Mouse (Mus musculus): ENCODE results near the gene Dnajc1. TPM values are rescaled to one million over a fixed set of nuclear protein-coding genes. Genes with fewer than 3 reads are reported as not detected.

The Dnajc1 gene
- 28.7 and 30.8 TPM in 2 replicates for polyA plus RNA-seq (2014; fragmentation: Nextera tagmentation; extraction: Ambion mirVana)

GRCm38 (mm10) chr2:18392331-18393021 is at the start of gene Dnajc1:
Dnajc1 (minus strand) TSS chr2:18392830.
- DNase-seq (ENCODE audit: low spot score) (peak; percentile 97), ATAC-seq (replicated peaks; ENCODE audit: insufficient number of reproducible peaks, low FRiP score, low TSS enrichment, low read depth) (peak; percentile 100)
- peak within 1 kb of the TSS; percentile 87 for H3K4me3 ChIP-seq (ENCODE audit: low read depth, low read length)
- WGBS = under 1% methylated on average over 68 of the region's 69 CpGs
- no peaks in the 10 kb centered on the region for H3K27me3 ChIP-seq (ENCODE audit: control insufficient read depth, insufficient read depth, low read length)
- H3K9me3 ChIP-seq (replicated peaks; ENCODE audit: control insufficient read depth, low read length) = no peaks in the 10 kb centered on the region
- H3K36me3 ChIP-seq (replicated peaks; ENCODE audit: control insufficient read depth, insufficient read depth, low read depth, low read length) = no peaks in the 10 kb centered on the region
- H3K4me2 ChIP-seq (ENCODE audit: low read depth, low read length) = peak within 1 kb of the TSS; percentile 64
- peak within 1 kb of the TSS; percentile 85 for H3K9ac ChIP-seq (replicated peaks; ENCODE audit: low read length)
- H3K4me1 ChIP-seq (ENCODE audit: control insufficient read depth, insufficient read depth, low read length) = no peaks in the 10 kb centered on the region
- peak within 1 kb of the TSS; percentile 97 for H3K27ac ChIP-seq (replicated peaks; ENCODE audit: low read depth, low read length)

- H3K27me3 ChIP-seq (ENCODE audit: control insufficient read depth, insufficient read depth, low read length) = no peaks in the 10 kb centered on the region
- H3K4me2 ChIP-seq (ENCODE audit: low read depth, low read length) = no peak overlapping the region
- no peak overlapping the region for H3K27ac ChIP-seq (replicated peaks; ENCODE audit: low read depth, low read length)
- no peaks in the 10 kb centered on the region for H3K9me3 ChIP-seq (replicated peaks; ENCODE audit: control insufficient read depth, low read length)
- H3K9ac ChIP-seq (replicated peaks; ENCODE audit: low read length) = no peak overlapping the region
- ATAC-seq (replicated peaks; ENCODE audit: insufficient number of reproducible peaks, low FRiP score, low TSS enrichment, low read depth) = no peak
- H3K36me3 ChIP-seq (replicated peaks; ENCODE audit: control insufficient read depth, insufficient read depth, low read depth, low read length) = no peaks in the 10 kb centered on the region
- no peak overlapping the region for H3K4me3 ChIP-seq (ENCODE audit: low read depth, low read length)
- 39% methylated on average over 6 of the region's 6 CpGs for WGBS
- DNase-seq (ENCODE audit: low spot score) = peak; percentile 67
- H3K4me1 ChIP-seq (ENCODE audit: control insufficient read depth, insufficient read depth, low read length) = peaks cover 3% of the 10 kb centered on the region; the same call in 1 of the 2 replicates
Observed at GRCm38 (mm10) chr2:18441871-18442270, 49.2 kb upstream of the Dnajc1 start.

DNA sequence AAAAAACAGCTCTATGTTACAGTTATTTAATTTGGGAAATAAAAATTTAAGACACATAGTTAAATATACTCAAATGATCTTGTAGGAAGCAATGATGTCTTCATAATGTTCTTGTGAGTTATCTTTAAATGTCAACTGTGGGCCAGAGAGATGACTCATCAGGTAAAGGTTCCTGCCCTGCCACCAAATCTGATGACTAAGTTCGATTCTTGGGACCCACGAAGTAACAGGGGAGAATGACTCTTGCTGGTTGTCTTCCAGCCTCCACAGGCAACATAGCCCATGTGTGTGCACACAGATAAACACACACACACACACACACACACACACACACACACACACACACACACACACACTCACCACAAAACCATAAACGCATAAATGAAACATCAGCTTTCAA is 22.6 kb upstream of the Dnajc1 start:
- ATAC-seq (replicated peaks; ENCODE audit: insufficient number of reproducible peaks, low FRiP score, low TSS enrichment, low read depth) (no peak), DNase-seq (ENCODE audit: low spot score) (no peak)
- no peaks in the 10 kb centered on the region for H3K4me1 ChIP-seq (ENCODE audit: control insufficient read depth, insufficient read depth, low read length)
- H3K36me3 ChIP-seq (replicated peaks; ENCODE audit: control insufficient read depth, insufficient read depth, low read depth, low read length) = no peaks in the 10 kb centered on the region
- no peak overlapping the region for H3K27ac ChIP-seq (replicated peaks; ENCODE audit: low read depth, low read length)
- H3K9ac ChIP-seq (replicated peaks; ENCODE audit: low read length) = no peak overlapping the region
- H3K27me3 ChIP-seq (ENCODE audit: control insufficient read depth, insufficient read depth, low read length) = no peaks in the 10 kb centered on the region
- no peak overlapping the region for H3K4me2 ChIP-seq (ENCODE audit: low read depth, low read length)
- no peak overlapping the region for H3K4me3 ChIP-seq (ENCODE audit: low read depth, low read length)
- no peaks in the 10 kb centered on the region for H3K9me3 ChIP-seq (replicated peaks; ENCODE audit: control insufficient read depth, low read length)
- 87% methylated on average over 3 of the region's 3 CpGs for WGBS

- no peak for DNase-seq (ENCODE audit: low spot score)
- no peak overlapping the region for H3K4me3 ChIP-seq (ENCODE audit: low read depth, low read length)
- H3K4me1 ChIP-seq (ENCODE audit: control insufficient read depth, insufficient read depth, low read length) = no peaks in the 10 kb centered on the region
- no peak overlapping the region for H3K27ac ChIP-seq (replicated peaks; ENCODE audit: low read depth, low read length)
- H3K27me3 ChIP-seq (ENCODE audit: control insufficient read depth, insufficient read depth, low read length) = no peaks in the 10 kb centered on the region
- no peak overlapping the region for H3K4me2 ChIP-seq (ENCODE audit: low read depth, low read length)
- no peaks in the 10 kb centered on the region for H3K9me3 ChIP-seq (replicated peaks; ENCODE audit: control insufficient read depth, low read length)
- H3K9ac ChIP-seq (replicated peaks; ENCODE audit: low read length) = no peak overlapping the region
- H3K36me3 ChIP-seq (replicated peaks; ENCODE audit: control insufficient read depth, insufficient read depth, low read depth, low read length) = no peaks in the 10 kb centered on the region
- 84% methylated on average over 1 of the region's 1 CpGs for WGBS
- ATAC-seq (replicated peaks; ENCODE audit: insufficient number of reproducible peaks, low FRiP score, low TSS enrichment, low read depth) = no peak
Observed at GRCm38 (mm10) chr2:18403679-18404078, 11.0 kb upstream of the Dnajc1 start.

GRCm38 (mm10) chr2:18401771-18402170 is 9.1 kb upstream of the Dnajc1 start:
- Histone ChIP-seq H3K9me3 (replicated peaks; ENCODE audit: control insufficient read depth, low read length) (no peaks in the 10 kb centered on the region), H3K4me1 (ENCODE audit: control insufficient read depth, insufficient read depth, low read length) (no peaks in the 10 kb centered on the region), H3K27me3 (ENCODE audit: control insufficient read depth, insufficient read depth, low read length) (no peaks in the 10 kb centered on the region), H3K4me2 (ENCODE audit: low read depth, low read length) (no peak overlapping the region), H3K27ac (replicated peaks; ENCODE audit: low read depth, low read length) (no peak overlapping the region), H3K4me3 (ENCODE audit: low read depth, low read length) (no peak overlapping the region), H3K36me3 (replicated peaks; ENCODE audit: control insufficient read depth, insufficient read depth, low read depth, low read length) (no peaks in the 10 kb centered on the region), H3K9ac (replicated peaks; ENCODE audit: low read length) (no peak overlapping the region)
- WGBS = 77% methylated on average over 2 of the region's 2 CpGs
- DNase-seq (ENCODE audit: low spot score) (no peak), ATAC-seq (replicated peaks; ENCODE audit: insufficient number of reproducible peaks, low FRiP score, low TSS enrichment, low read depth) (no peak)

DNA sequence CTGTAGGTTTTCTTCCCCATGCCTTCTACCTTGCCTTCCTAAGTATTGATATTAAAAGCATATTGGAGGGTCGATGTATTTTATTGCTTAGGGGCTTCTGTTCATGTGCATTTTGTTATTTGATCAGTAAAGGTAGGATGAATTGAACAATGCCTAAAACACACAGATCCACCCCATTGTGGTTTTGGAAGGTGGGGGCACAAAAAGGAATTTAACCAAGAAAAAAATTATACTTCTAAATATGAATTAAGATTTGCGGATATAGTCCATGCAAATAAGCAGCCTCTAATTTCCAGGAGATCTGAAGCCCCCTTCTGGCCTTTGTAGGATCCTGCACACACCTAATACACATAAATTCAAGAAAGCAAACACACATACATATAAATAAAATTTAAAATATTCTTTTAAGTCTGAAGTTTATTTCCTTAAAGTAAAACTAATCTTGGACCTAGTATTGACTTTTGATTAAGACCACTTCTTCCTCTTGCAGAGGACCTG is 441 bp upstream of the Dnajc1 start:
- Histone ChIP-seq H3K36me3 (replicated peaks; ENCODE audit: control insufficient read depth, insufficient read depth, low read depth, low read length) (no peaks in the 10 kb centered on the region), H3K9ac (replicated peaks; ENCODE audit: low read length) (peak overlapping the region; percentile 85; the same call in 1 of the 2 replicates), H3K27me3 (ENCODE audit: control insufficient read depth, insufficient read depth, low read length) (no peaks in the 10 kb centered on the region), H3K4me1 (ENCODE audit: control insufficient read depth, insufficient read depth, low read length) (no peaks in the 10 kb centered on the region), H3K9me3 (replicated peaks; ENCODE audit: control insufficient read depth, low read length) (no peaks in the 10 kb centered on the region), H3K27ac (replicated peaks; ENCODE audit: low read depth, low read length) (0 out of 2 replicates have a peak overlapping the region, but pooled peaks have one; percentile 97), H3K4me3 (ENCODE audit: low read depth, low read length) (no peak overlapping the region), H3K4me2 (ENCODE audit: low read depth, low read length) (peak overlapping the region; percentile 21; the same call in 1 of the 2 replicates)
- 71% methylated on average over 2 of the region's 2 CpGs for WGBS
- DNase-seq (ENCODE audit: low spot score) (no peak), ATAC-seq (replicated peaks; ENCODE audit: insufficient number of reproducible peaks, low FRiP score, low TSS enrichment, low read depth) (no peak)

- Histone ChIP-seq H3K27ac (replicated peaks; ENCODE audit: low read depth, low read length) (peak overlapping the region; percentile 97), H3K4me2 (ENCODE audit: low read depth, low read length) (peak overlapping the region; percentile 64), H3K4me3 (ENCODE audit: low read depth, low read length) (peak overlapping the region; percentile 87), H3K36me3 (replicated peaks; ENCODE audit: control insufficient read depth, insufficient read depth, low read depth, low read length) (no peaks in the 10 kb centered on the region), H3K9ac (replicated peaks; ENCODE audit: low read length) (peak overlapping the region; percentile 85), H3K27me3 (ENCODE audit: control insufficient read depth, insufficient read depth, low read length) (no peaks in the 10 kb centered on the region), H3K4me1 (ENCODE audit: control insufficient read depth, insufficient read depth, low read length) (no peaks in the 10 kb centered on the region), H3K9me3 (replicated peaks; ENCODE audit: control insufficient read depth, low read length) (no peaks in the 10 kb centered on the region)
- no peak for DNase-seq (ENCODE audit: low spot score)
- under 1% methylated on average over 11 of the region's 11 CpGs for WGBS
- no peak; the same call in 1 of the 2 replicates for ATAC-seq (replicated peaks; ENCODE audit: insufficient number of reproducible peaks, low FRiP score, low TSS enrichment, low read depth)
Observed at GRCm38 (mm10) chr2:18391861-18392260, 769 bp downstream of the Dnajc1 start.

DNA sequence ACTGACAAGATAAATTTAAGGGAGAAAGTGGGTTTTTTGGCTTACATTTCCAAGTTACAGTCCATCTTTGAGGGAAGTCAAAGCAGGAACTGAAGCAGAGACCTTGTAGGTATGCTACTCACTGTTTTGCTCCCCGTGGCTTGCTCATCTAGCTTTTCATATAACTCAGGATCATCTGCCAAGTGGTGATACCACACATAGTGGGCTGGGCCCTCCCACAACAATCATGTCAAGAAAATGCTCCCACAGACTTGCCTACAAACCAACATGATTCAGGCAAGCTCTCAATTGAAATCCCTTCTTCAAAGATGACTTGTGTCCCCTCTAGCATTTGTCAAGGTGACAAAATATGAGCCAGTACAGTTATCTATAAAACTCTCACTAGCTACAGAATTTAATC is 3.0 kb downstream of the Dnajc1 start:
- Histone ChIP-seq H3K36me3 (replicated peaks; ENCODE audit: control insufficient read depth, insufficient read depth, low read depth, low read length) (no peaks in the 10 kb centered on the region), H3K4me2 (ENCODE audit: low read depth, low read length) (no peak overlapping the region), H3K4me3 (ENCODE audit: low read depth, low read length) (no peak overlapping the region), H3K9me3 (replicated peaks; ENCODE audit: control insufficient read depth, low read length) (no peaks in the 10 kb centered on the region), H3K4me1 (ENCODE audit: control insufficient read depth, insufficient read depth, low read length) (no peaks in the 10 kb centered on the region), H3K27me3 (ENCODE audit: control insufficient read depth, insufficient read depth, low read length) (no peaks in the 10 kb centered on the region), H3K27ac (replicated peaks; ENCODE audit: low read depth, low read length) (no peak overlapping the region), H3K9ac (replicated peaks; ENCODE audit: low read length) (no peak overlapping the region)
- no peak for DNase-seq (ENCODE audit: low spot score)
- WGBS = 94% methylated on average over 1 of the region's 1 CpGs
- no peak for ATAC-seq (replicated peaks; ENCODE audit: insufficient number of reproducible peaks, low FRiP score, low TSS enrichment, low read depth)

Measured in embryonic facial prominence, embryonic 11.5 days (tissue).